Mouse (Mus musculus) heart, postnatal 25 days (tissue): Measurements from ENCODE around the gene Gkn1. TPM values are rescaled to one million over a fixed set of nuclear protein-coding genes. Genes with fewer than 3 reads are reported as not detected.

ENCODE experiments used
- DNase-seq: peaks from one replicate; pipeline ENCODE4 v3.0.0; 2022; ENCODE audit warnings: low spot score
- intact Hi-C: fragments of 180-260 bp; cut with DNase I; formaldehyde crosslinking; loops from one replicate; pipeline ENCODE4 v1.15.1; 2025
- total RNA-seq, 2 experiments: library from RNA; stranded (reverse); gene quantifications; 2 replicates each; pipeline ENCODE4 v1.2.3; 2021

The Gkn1 gene
- not detected for total RNA-seq

DNA sequence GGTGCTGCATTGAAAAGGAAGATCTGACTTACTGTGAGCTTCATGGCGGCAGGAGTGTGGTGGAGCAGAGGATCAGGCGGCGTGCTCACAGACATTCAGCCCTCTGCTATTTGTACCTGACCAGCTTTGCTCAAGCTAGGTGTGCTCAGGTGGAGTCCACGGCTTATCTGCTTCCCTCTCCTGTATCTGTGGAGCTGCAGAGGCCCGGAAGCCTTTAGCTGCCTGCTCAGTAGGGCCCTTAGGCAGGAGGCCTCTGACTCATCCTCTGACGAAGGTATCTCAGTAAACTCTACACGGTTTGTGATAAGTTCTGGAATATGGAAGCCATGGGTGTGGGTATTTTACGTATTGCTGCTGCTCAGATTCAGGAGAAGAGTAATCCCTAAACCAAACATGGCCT lies at the start of gene Gkn1:
Gkn1 (minus strand) TSS at position 114 of the 400 bp plus-strand sequence.
- intact Hi-C loops = no loop called here
- no peak for DNase-seq

DNA sequence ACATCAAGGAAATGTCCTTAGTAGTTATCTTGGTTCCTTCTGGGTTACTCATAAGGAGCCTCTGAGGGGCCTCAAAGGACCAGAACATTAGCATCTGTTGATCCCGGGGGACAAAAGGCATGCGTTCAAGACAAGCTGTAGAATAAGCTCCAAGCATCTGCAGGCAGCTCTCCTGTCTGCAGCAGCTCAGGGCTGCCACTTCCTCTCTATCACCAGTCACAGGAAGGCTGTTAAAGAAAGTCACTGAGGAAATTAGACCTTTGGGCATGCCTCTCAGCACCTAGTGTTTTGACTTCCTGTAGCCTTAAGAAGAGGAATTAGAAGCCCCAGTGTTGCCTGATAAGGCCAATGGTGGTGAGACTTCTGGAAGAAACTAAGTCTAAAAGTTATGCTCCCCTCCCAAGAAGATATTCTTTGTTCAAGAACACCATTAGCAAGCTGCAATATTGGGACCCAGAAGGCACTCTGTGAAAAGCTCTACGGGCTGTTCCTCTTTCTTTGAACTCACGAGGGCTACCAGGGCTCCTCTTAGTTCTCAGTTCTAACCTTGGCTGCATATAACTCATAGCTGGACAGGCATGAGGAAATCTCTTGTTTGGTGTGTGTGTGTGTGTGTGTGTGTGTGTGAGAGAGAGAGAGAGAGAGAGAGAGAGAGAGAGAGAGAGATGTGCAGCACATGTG lies 49.3 kb upstream of the Gkn1 start:
- DNase-seq = no peak
- intact Hi-C loops = loop anchor here (5.0 kb wide), 3 partner anchors 52 to 272 kb away; partner anchors contain the start of gene Aplf

DNA sequence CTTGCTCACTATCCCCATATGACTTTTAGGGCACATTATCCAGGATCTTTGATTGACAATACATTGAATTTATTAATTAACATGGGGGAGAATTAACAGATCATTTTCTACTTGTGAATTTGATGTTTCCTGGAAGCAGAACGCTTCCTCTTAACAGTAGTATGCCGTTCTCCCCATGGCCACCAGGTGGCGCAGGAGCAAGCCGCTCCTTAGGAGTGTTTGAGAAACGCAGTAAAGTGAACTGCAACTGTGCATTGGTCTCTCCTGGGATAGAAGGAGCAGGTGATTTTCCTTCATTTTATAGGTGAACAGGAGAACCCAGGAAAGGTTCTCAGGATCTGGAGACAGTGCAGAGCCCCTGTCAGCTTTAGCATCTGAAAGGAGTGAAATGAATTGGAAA lies 48.4 kb upstream of the Gkn1 start:
- intact Hi-C loops = loop anchor here (5.0 kb wide), 3 partner anchors 53 to 273 kb away; partner anchors contain the start of gene Aplf
- DNase-seq = no peak

DNA sequence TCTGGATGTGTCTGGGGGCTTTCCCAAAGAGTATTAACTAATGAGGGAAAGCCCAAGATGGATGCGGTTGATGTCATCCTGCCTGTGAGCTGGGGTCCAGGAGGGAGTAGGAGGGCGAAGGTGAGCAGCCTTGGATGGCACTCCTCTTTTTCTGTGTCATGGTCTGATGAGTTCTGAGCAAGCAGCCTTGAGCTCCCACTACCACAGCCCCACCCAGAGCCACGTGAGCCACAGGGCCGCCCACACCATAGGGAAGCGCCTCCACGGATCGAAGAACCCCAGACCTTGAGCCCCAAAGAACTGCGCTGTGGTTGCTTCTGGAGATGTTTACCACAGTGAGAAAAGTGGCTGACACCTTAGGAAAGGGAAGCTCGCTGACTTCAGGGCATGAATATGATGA lies 44.0 kb upstream of the Gkn1 start:
- intact Hi-C loops = loop anchor here (5.0 kb wide), 3 partner anchors 58 to 278 kb away; partner anchors contain the start of gene Aplf
- DNase-seq = no peak

DNA sequence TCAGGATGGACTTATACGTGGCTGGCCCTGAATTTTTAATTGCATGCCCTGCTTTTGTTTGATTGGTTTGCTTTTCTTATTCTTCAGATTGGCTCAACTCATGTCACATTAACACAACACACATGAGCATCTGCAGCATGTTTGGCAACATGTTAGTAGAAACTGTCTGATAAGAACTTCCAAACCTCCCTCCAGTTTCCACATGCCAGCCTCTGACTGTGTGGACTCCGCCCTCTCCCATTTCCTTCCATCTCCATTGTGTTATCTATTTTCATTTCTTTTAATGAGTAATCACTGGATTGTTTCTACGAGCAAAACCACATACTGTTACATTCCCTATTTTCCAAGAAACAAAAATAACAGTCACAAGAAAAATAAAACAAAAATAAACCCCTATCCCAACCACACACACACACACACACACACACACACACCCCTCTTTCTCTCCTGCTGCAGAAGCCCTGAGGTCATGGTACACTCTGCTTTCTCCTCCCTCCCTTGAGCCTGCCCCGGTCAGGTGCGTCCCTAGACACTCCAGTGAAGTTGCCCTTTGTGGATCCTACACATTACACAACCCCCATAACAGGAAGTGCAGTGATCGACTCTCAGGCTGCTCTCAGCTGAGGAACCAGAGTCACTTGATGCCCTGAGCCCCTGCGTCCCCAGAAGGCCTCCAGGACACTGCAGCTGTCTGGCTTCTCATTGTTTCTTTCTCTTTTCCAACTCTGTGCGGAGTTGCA lies 42.9 kb upstream of the Gkn1 start:
- DNase-seq = no peak
- intact Hi-C loops = no loop called here

DNA sequence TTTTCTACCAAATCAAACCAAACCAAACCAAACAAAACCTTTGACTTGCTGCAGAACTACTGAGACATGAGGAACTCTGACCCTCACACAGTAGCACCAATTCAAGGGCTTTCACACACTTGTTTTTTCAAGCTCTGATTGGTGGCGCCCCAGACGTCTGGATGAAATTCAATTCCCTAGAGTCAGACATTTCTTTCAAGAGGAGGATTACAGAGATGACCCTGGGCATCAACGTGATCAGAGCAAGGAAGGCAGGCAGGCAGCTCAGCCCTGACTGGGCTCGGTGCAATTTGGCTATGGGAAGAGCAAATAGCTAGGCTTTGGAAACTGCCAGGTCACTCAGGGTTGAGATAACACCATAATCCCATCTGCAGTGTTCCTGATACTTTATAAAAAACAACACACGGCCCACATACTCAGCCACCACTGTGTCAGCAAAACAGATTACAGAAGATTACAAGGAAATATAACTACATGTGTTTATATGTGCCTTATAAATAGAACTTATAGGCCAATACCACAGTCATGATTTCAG lies 38.8 kb upstream of the Gkn1 start:
- no peak for DNase-seq
- intact Hi-C loops = no loop called here

DNA sequence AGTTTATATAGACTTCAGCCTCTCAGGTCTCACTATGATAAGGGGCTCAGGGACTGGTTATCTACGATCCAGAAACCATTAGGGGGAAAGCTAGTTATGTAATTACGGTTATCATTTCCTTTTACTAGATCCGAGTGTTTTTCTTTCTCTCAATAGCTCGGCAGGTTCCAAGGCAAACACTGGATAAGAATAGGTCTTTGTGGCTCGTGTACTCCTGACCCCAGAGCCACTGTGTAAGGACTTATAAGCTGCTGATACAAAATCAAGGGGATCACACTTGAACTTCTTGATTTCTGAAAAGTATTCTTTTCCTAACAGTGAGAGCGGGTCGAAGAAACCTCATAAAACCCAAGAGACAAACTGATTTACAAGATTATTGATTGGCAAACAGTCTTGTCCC lies 38.1 kb upstream of the Gkn1 start, which contains the start of gene Gkn3:
Gkn3 (minus strand) TSS at position 59 of the 400 bp plus-strand sequence.
- DNase-seq = no peak
- intact Hi-C loops = no loop called here

DNA sequence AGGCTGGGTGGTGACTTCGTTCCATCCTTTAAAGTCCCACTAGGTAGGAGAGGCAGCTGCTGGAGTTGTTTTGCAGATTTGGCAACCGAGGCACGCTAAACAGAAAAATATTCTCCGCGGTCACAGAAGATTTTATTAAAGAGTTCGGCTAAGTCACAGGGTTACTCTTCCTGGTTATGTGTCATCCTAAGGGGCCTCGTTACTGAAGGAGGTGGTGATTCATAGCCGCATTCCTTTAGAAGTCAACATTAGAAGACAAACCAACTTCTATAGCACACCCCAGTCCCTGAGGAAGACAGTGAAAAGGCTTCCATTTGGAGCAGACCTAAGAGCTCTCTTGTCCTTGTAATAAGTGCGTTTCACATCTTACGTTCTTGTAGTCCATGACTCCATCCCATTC lies 35.9 kb upstream of the Gkn1 start:
- no peak for DNase-seq
- intact Hi-C loops = loop anchor here (1.0 kb wide), 1 partner anchor 285 kb away; no protein-coding TSS in a partner anchor

DNA sequence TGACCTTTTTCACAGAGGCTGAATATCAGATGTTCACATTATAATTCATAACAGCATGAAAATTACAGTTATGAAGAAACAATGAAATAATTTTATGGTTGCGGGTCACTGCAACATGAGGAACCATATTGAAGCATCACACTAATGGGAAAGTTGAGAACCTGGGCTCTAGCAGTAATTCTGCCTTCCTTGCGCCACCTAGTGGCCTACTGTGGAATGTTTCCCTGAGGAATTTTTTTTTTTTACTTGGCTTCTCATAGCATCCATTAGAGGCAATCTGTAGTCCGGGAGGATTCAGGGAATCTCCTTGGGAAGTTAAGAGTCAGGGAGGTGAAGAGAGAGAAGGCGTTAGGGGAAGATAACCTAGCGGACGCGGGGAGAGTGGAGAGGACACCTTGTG lies 35.5 kb upstream of the Gkn1 start:
- no peak for DNase-seq
- intact Hi-C loops = loop anchor here (1.0 kb wide), 1 partner anchor 285 kb away; no protein-coding TSS in a partner anchor

DNA sequence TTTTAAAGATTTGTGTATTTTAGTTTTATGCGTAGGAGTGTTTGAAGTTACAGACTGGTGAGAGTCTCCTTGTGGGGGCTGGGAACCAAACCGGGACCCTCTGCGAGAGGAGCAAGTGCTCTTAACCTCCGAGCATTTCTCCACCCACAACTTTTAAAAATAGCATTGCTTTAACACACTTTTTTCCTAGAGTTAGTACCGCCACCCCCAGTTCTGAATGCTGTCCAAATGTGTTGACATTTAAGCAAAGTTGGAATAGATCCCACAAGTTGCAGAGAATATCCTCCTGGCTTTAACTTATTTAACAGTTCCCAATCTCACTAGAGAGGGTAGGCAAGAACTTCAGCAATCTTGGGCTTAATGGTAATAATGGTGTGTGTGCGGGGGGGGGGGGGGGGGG lies 34.0 kb upstream of the Gkn1 start:
- DNase-seq = no peak
- intact Hi-C loops = no loop called here

DNA sequence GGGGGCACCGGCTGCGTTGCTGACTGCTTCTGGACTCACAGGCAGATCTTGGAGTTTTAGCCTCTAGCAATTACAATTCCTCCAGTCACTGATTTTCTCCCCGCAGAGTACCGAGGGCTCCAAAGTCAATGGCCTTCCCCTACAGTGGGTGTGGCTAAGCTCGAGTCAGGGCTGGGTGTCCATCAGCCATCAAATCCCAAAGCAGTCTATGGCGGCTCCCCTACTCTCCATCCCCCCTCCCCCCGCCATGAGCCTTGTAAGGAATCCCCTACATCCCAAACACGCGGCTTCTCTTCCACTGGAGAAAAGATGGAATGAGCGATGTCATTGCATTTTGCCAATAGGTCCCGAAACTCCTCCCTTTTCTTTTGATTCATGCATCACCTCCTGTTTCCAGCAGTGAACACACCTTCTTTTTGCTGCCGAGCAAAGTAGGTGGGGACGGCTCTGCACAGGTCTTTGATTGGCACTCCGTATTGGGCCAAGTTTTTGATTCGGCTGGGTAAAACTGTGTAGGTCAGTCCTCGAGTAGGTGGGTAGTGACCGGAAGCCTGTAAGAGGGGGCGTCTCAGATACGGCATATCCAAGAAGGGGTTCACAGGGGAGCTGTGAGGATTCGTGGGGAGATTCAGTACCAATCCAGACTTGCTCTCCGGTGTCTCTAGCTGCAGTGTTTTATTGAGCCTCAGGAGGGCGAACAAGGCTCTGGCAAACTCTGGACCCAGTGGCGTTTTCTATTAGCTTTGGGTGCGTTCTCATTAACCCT lies 33.4 kb upstream of the Gkn1 start:
- intact Hi-C loops = no loop called here
- no peak for DNase-seq

DNA sequence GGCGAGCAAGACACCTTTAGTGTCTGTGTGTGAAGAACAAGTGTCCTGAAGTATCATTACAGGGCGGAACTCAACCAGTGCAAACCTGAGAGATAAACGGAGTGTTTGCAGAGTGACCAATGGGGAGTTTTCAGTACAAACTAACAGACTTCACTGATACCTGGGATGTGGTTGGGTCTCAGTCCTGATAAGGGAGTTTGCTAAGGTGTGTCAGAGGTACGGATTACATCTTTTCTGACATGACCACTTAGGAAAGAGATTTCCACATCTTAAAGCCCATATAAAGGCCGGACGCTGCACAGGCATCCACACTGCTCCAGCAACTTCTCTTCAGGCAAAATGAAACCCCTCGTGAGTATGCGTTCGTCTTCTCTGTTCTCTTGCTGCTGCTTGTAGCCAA lies 22.3 kb upstream of the Gkn1 start, which contains the start of gene Gkn2:
Gkn2 (plus strand) TSS at position 301 of the 400 bp plus-strand sequence.
- DNase-seq = no peak
- intact Hi-C loops = no loop called here

DNA sequence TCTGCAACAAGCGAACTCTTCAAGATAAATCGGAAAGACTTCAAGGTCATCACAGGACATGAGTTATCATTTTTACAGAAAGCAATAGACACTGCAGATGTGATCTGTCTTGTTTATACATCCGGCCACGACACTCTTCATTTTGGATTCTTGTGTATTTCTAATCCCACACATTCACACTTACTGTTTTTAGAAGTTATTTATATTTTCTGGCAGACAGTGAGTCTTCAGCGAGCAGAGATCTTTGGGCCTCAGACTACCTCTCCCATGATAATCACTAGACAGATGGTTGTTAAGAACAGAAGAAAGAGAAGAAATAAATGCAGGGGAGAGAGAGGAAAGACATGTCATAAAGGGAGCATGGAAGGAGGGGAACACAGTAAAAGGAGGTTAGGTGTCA lies 18.5 kb upstream of the Gkn1 start:
- intact Hi-C loops = no loop called here
- DNase-seq = no peak

DNA sequence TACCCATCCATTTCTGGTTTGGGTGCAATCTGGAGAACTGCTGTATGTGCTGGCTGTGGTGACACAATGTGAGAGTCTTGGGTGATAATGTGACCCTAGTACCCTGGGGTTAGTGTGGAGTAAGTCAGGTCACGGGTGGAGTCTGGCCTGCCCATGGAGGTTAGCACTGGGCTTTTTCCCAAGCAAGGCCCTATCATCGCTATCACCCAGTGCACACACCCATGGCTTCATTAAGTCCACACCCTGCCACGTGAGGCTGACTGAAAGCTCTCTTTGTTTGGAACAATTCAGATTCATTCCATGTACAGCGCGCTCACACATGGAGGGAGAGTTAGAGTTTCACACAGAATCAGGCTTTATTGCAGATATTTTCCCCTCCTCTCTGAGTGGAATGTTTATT lies 3.7 kb upstream of the Gkn1 start:
- DNase-seq = no peak
- intact Hi-C loops = no loop called here

DNA sequence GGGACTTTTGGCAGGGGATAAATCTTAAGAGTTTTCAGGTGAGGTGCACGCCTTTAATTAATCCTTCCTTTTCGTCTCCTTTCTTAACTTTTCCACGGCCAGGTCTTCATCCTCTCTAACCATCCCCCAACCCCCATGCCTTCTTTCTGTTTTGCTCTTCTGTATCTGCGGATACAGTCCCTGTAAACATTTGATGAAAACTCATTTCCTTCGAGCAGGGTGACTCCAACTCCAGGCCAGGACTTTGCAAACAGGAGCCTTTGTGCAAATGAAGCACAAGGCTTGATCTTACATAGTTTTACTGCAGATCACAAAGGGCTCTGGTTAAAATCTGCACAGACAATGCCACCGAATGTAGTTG lies 14.8 kb downstream of the Gkn1 start:
- intact Hi-C loops = loop anchor here (1.0 kb wide), 1 partner anchor 235 kb away; no protein-coding TSS in a partner anchor
- no peak for DNase-seq

DNA sequence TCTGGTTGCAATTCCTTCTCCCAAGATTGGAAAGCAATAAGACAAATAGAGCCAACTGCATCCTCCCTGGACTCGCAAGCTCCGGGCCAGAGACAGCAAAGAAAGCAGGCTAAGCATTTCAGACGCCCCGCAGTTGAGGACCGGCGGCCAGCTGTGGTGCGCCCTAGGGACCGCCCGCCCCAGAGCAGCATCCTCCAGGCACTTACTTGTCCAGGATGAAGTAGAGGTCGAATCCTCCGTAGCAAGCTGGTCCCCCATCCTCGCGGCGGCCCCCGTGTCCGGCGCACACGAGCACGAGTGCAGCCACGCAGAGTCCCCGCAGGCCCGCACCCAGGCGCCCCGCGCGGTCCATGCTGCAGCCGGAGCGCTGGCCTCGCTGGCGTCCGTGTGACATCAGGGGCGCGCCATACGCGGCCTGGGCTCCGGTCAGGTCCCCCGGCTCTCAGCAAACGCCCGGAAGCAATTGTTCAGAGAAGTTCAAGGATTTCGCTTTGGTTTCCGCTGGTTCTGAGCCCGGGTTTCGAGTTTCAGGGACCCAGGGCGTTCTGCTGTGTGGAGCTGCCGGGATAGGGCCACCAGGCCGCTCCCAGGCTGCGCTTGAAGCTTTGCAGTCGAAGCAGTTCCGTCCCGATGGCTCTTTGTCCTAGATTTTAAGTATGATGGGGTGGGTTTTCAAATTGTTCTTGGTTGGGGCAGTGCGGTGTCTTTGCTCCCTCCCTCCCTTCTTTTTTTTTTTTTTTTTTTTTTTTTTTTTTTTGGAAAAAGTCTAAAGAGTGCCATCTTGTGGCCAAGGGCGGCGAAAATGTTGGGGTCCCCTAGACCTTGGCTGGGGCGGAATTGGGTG lies 15.4 kb downstream of the Gkn1 start, which contains the start of gene Antxr1:
Antxr1 (minus strand) TSS at position 731 of the 844 bp plus-strand sequence.
- DNase-seq = peak; percentile 27
- intact Hi-C loops = loop anchor here (1.0 kb wide), 1 partner anchor 234 kb away; no protein-coding TSS in a partner anchor

DNA sequence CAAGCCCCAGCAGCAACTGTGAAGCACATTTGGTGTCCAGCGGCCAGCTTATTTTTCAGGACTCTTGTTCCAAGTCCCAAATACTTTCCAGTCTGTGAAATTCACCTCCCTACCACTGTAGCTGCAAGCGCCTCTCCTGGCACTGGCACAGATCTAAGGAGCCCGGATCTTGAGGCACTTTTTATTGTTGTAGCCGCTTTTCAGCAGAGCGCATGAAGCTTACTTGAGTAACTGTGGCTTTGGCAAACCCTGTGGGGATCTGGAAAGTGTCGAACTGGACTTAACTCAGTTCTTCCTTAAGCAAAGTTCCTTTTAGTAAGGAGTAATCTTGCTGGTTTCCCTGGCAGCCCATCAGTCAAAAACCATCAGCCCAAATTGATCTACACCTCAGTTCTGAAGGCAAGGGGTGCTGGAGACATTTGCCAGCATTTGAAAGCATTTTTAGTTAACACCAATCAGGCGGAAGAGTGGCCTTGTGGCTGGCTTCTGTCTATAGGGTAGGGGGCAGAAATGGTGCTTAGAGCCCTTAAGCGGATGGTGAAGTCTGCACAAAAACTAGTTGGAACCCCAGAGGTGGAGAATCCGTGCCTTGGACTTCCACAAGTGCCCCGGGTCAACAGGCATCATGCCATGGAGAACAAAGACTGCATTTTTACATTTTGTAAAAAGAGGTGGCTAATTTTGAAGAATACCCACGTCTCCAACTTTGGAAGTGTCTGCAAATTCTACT lies 16.2 kb downstream of the Gkn1 start:
- intact Hi-C loops = loop anchor here (1.0 kb wide), 1 partner anchor 233 kb away; no protein-coding TSS in a partner anchor
- DNase-seq = no peak

DNA sequence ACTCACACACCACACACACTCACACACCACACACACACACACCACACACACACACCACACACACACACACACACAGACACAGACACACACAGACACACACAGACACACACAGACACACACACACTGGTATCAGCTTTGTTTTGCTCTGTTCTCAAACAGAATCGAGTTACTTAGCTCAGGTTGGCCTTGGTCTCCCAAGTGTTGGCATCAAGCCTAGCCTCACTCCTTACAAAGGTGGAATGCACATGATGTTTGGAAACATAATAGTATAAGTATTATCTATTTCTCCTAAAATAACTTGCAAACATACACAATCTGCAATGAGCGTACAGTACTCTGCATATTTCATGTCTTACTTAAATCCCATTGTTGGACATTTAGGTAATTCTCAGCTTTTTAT lies 18.4 kb downstream of the Gkn1 start:
- no peak for DNase-seq
- intact Hi-C loops = no loop called here
